Mouse (Mus musculus) heart, adult 9 months (tissue): ENCODE measurements around the gene Gdpd5.
"Not testable (repeated sequence)": the region's sequence is repeated elsewhere in the genome, so short reads cannot be mapped to it uniquely, and the experiment has no call there.

Source experiments
- DNase-seq, 2 experiments: peaks; one replicate each; pipeline ENCODE4 v3.0.0; 2022; ENCODE audit warnings: low spot score in 2 of 2

Gene Gdpd5

GRCm38 (mm10) chr7:99366716-99367115 lies 14.5 kb upstream of the Gdpd5 start:
- DNase-seq, result no peak

- DNase-seq, result not testable (repeated sequence)
These were observed 6.9 kb upstream of the Gdpd5 start for GRCm38 (mm10) chr7:99374325-99374724.

- DNase-seq, result peak in 1 of 2 experiments; percentile 56
These were observed 5.8 kb upstream of the Gdpd5 start for GRCm38 (mm10) chr7:99375455-99375854.

GRCm38 (mm10) chr7:99378870-99379269 lies 2.3 kb upstream of the Gdpd5 start:
- no peak for DNase-seq

GRCm38 (mm10) chr7:99380491-99381213 lies 562 bp upstream of the Gdpd5 start:
- DNase-seq, result no peak

DNA sequence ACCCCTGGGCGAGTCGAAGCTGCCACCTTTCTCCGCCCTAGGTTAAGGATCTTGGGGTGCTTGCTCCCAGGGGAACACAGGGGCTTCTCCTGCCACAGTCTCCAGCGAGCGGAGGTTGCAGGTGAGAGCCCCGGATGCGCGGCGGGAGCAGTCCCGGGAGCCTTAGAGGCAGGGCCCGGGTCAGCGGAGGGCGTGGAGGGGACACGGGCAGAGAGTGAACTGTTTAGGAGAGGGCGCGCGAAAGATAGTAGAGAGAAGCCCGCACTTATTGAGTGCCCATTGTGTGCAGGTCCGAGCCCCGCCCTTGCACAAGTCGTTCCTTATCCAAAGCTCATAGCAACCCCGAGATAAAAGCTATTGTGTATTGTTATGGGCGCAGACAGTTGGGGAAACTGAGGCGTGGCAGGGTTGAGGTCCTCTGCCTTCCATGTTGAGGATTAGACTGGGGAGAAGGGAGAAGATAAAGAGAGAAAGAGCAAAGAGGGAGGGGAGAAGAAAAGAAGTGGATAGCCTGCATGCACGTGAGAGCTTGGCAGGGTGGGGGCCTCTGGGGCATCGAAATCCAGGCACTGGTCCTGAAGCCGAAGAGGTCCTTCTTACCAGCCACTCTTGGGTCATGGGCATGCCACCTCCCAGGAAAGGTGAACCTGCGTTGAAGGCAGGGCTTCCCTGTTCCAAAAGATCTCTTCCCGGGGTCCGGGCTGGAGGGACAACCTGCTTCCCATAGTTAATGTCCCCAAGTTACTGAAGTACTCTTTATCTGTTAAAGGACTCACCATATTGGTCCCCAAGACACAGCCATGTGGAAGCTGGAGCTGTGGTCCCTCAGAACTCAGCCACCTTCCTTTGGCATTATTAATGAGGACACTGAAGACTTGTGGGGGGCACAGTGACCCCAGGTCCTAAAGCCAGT lies 1.1 kb downstream of the Gdpd5 start:
- peak in 1 of 2 experiments; percentile 14 for DNase-seq

GRCm38 (mm10) chr7:99383246-99383645 lies 2.0 kb downstream of the Gdpd5 start:
- DNase-seq, result peak in 1 of 2 experiments; percentile 25

GRCm38 (mm10) chr7:99384101-99384611 lies 2.9 kb downstream of the Gdpd5 start:
- DNase-seq, result peak; percentile 33 to 51

DNA sequence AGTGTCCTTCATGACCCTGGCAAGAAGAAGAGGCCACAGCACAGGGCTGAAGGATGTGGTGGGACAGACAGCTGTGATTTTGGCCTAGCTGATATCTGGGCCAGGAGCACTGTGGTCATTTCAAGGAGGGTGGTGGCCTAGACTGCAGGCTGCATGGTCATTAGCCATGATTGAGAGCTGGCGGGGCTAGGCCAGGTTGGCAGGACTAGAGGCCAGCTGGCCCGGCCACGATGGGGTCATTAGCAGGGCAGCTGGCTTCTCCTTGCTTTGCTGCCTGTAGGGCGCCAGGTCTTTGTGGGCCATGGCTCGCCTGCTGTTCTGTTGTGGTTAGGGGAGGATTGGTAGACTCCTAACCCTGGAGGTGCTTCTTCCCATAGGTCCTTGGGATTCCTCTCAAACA lies 4.8 kb downstream of the Gdpd5 start:
- DNase-seq, result peak in 1 of 2 experiments; percentile 49

GRCm38 (mm10) chr7:99386811-99387210 lies 5.6 kb downstream of the Gdpd5 start:
- DNase-seq, result no peak

DNA sequence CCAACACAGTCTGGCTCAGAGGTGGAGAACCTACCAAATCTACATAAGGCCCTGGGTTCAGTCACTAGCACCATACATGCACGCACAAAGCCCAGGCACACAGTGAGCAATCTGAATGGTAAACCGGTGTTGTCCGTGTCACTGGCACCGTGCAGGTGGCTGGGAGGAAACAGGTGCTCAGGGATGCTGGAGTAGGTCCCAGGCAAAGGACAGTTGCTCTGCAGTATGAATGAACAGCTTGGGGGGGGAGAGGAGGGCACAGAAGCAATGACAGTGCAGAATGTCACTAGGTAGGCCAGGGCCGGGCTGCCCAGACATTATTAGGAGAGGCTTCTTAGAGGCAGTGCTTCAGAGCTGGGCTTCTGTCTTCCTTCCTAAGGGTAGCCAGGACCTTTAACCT lies 6.1 kb downstream of the Gdpd5 start:
- DNase-seq, result no peak

- DNase-seq, result no peak
These were observed 9.3 kb downstream of the Gdpd5 start for GRCm38 (mm10) chr7:99390559-99390958.

GRCm38 (mm10) chr7:99392696-99393095 lies 11.5 kb downstream of the Gdpd5 start:
- no peak for DNase-seq

GRCm38 (mm10) chr7:99393711-99394325 lies 12.6 kb downstream of the Gdpd5 start:
- no peak for DNase-seq

DNA sequence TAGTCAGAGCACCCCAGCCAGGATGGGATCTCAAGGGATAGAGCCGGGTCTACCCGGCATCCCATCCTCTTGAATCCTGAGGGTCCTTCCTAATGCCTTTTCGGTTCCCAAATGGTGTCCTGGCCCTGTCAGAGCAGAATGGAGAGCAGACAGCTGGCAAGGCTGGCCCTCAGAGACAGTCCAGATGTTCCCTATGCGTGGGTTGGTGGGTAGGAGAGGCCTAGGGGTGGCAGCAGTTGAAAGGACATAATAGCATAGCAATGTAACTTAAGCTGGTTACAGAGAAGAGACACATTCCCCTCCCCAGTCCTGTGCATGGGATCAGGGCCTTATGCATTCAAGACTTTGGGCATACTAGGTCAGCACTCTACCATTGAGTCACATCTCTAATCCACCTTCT lies 14.2 kb downstream of the Gdpd5 start:
- DNase-seq, result no peak

DNA sequence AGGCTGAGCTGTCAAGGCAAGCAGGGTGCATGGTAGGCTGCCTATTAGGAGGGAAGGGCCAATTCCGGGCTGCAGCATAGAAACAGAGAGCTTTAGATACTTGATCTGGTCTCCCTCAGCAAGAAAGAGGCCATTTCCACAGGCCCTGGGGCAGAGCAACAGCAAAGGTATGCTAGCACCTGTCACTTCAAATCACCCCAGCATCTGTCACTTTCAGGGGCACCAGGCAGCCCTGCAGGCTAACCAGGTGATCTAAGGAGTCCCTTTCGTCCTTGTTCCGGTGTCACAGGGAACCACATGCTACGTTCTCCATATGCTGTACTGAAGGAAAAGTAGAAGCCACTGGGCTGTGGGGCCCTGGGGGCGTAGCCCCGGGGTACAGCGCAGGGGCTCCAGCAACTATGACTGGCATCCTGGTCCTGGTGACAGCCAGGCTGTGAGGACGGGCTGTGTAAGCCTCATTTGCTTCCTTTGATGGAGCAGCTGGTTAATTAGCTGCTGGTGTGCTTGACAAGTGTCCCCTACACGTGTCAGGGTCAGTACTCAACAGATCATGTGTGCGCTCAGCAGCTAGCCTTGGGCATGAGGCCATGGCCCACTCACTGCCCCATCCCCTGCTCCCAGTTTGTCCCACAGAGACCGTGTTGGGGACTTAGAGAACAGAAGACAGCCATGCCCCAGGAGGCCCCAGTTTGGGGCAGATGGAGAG lies 14.8 kb downstream of the Gdpd5 start:
- peak in 1 of 2 experiments; percentile 44 for DNase-seq

- DNase-seq, result peak in 1 of 2 experiments; percentile 48
These were observed 15.9 kb downstream of the Gdpd5 start for GRCm38 (mm10) chr7:99396994-99397659.

DNA sequence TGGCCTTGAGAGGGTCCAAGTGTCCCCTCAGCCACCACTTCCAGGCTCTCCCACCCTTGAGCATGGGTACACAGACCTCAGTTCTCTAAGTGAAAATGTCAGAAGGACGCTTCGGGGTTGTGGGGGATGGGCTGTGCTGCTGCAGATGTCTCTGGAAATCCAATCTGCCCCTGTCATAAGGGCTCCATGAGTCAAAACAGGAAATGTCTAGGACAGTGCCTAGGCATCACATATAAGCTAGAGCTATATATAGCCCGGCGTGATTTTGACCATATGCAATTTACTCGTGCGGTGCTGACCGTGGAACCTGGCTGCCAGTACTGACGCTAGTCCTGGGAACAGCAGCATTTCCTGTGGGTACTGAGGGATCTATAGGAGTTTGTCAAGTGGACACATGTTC lies 20.2 kb downstream of the Gdpd5 start:
- no peak for DNase-seq

DNA sequence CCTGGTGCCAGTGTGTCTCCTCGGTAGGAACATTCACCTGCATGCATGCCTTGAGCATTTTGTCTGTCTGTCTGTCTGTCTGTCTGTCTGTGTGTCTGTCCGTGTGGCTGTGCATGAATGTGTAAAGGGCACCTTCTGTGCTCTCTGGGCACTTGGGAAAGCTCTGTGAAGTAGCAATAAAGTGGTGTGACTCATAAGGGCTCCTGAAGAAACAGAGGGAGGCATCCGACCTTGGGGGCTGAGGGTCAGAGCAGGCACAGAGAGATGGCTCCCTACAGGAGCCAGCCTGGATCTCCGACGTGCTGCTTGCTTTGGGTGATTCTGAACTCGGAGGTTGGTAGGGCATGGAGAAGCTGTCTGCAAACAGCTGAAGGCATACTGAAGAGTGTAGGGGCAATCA lies 21.3 kb downstream of the Gdpd5 start:
- no peak for DNase-seq

DNA sequence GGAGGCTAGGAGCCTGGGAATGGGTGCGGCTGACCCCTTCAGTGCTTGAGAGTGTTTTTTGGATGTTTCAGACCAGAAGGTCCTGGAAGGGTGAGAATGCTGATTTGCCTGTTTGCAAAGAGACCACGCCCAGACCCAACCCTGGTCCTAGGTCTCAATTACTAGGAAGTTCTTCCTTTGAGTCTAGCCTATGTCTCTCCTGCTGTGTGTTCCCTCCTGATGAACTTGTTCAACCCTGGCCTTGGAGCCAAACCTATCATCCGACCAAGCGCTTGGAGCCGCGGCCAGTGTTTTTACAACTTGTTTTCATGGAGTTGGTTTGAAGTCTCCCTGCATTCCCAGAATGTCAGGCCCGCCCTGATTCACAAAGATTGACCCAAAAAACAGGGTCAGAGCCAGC lies 22.0 kb downstream of the Gdpd5 start:
- no peak for DNase-seq
